Mouse (Mus musculus): Measurements from ENCODE around the gene Pomgnt1. TPM values are rescaled to one million over a fixed set of nuclear protein-coding genes. Genes with fewer than 3 reads are reported as not detected.
A peak's percentile ranks its signal among the peaks of the same experiment; 100 is the strongest.

Pomgnt1 gene
- total and polyA plus RNA-seq, 3 experiments, result 6.2 to 40.5 (median 37.2) TPM

GRCm38 (mm10) chr4:116143891-116144717 is 20.5 kb downstream of the Pomgnt1 start:
- Histone ChIP-seq H3K9me3 (replicated peaks) (peaks cover 5% of the 10 kb centered on the region), H3K27me3 (ENCODE audit: insufficient read depth, low read length) (peaks cover 39% of the 10 kb centered on the region), H3K4me1 (ENCODE audit: insufficient read depth, low read depth, low read length) (peaks cover 24% of the 10 kb centered on the region), H3K4me3 (ENCODE audit: low read depth, low read length) (peak overlapping the region; percentile 72), H3K36me3 (replicated peaks) (peaks cover 8% of the 10 kb centered on the region)
- TF ChIP-seq TAL1 (conservative IDR thresholded peaks at IDR 0.05; ENCODE audit: low read depth, low read length), result no peak
- no peak for TF ChIP-seq POLR2AphosphoS5 (IDR thresholded peaks at IDR 0.05; ENCODE audit: insufficient replicate concordance, low read depth, low read length)
- no peak for TF ChIP-seq CTCF (IDR thresholded peaks at IDR 0.05; ENCODE audit: low read depth, low read length)
- no peak for TF ChIP-seq GATA1 (IDR thresholded peaks at IDR 0.05; ENCODE audit: borderline replicate concordance, low read length)
- TF ChIP-seq GATA2 (IDR thresholded peaks at IDR 0.05; ENCODE audit: borderline replicate concordance, low read depth, low read length), result no peak
- ATAC-seq (ENCODE audit: extremely low read depth, insufficient number of reproducible peaks, low FRiP score, poor library complexity, severe bottlenecking) (no peak), DNase-seq (ENCODE audit: low spot score) (peak; percentile 44)

GRCm38 (mm10) chr4:116149812-116150155 is 26.1 kb downstream of the Pomgnt1 start:
- no peak; the same call in 1 of the 2 replicates for ATAC-seq (ENCODE audit: extremely low read depth, insufficient number of reproducible peaks, low FRiP score, poor library complexity, severe bottlenecking)
- Histone ChIP-seq H3K9me3 (replicated peaks) (peaks cover 5% of the 10 kb centered on the region), H3K4me1 (ENCODE audit: insufficient read depth, low read depth, low read length) (peaks cover 36% of the 10 kb centered on the region), H3K36me3 (replicated peaks) (peaks cover 36% of the 10 kb centered on the region), H3K4me3 (ENCODE audit: low read depth, low read length) (peak overlapping the region; percentile 85), H3K27me3 (ENCODE audit: insufficient read depth, low read length) (peaks cover 3% of the 10 kb centered on the region)
- TF ChIP-seq GATA1 (IDR thresholded peaks at IDR 0.05; ENCODE audit: borderline replicate concordance, low read length) (no peak), CTCF (IDR thresholded peaks at IDR 0.05; ENCODE audit: low read depth, low read length) (no peak), TAL1 (conservative IDR thresholded peaks at IDR 0.05; ENCODE audit: low read depth, low read length) (no peak), POLR2AphosphoS5 (IDR thresholded peaks at IDR 0.05; ENCODE audit: insufficient replicate concordance, low read depth, low read length) (no peak), GATA2 (IDR thresholded peaks at IDR 0.05; ENCODE audit: borderline replicate concordance, low read depth, low read length) (no peak)
- no peak for DNase-seq (ENCODE audit: low spot score)

- no peak for ATAC-seq (ENCODE audit: extremely low read depth, insufficient number of reproducible peaks, low FRiP score, poor library complexity, severe bottlenecking)
- peak; percentile 89 for DNase-seq (ENCODE audit: low spot score)
- no peaks in the 10 kb centered on the region for H3K27me3 ChIP-seq (ENCODE audit: insufficient read depth, low read length)
- peaks cover 33% of the 10 kb centered on the region for H3K4me1 ChIP-seq (ENCODE audit: insufficient read depth, low read depth, low read length)
- H3K4me3 ChIP-seq (ENCODE audit: low read depth, low read length), result peak overlapping the region; percentile 85
- peaks cover 41% of the 10 kb centered on the region for H3K36me3 ChIP-seq (replicated peaks)
- H3K9me3 ChIP-seq (replicated peaks), result peaks cover 5% of the 10 kb centered on the region
- TF ChIP-seq POLR2AphosphoS5 (IDR thresholded peaks at IDR 0.05; ENCODE audit: insufficient replicate concordance, low read depth, low read length) (no peak), CTCF (IDR thresholded peaks at IDR 0.05; ENCODE audit: low read depth, low read length) (no peak), TAL1 (conservative IDR thresholded peaks at IDR 0.05; ENCODE audit: low read depth, low read length) (no peak), GATA1 (IDR thresholded peaks at IDR 0.05; ENCODE audit: borderline replicate concordance, low read length) (no peak)
Observed at GRCm38 (mm10) chr4:116150156-116150861, 26.7 kb downstream of the Pomgnt1 start.

GRCm38 (mm10) chr4:116150862-116151221 is 27.2 kb downstream of the Pomgnt1 start:
- Histone ChIP-seq H3K9me3 (replicated peaks) (peaks cover 5% of the 10 kb centered on the region), H3K27me3 (ENCODE audit: insufficient read depth, low read length) (no peaks in the 10 kb centered on the region), H3K4me3 (ENCODE audit: low read depth, low read length) (peak overlapping the region; percentile 85), H3K36me3 (replicated peaks) (peaks cover 46% of the 10 kb centered on the region), H3K4me1 (ENCODE audit: insufficient read depth, low read depth, low read length) (peaks cover 33% of the 10 kb centered on the region)
- TF ChIP-seq POLR2AphosphoS5 (IDR thresholded peaks at IDR 0.05; ENCODE audit: insufficient replicate concordance, low read depth, low read length) (no peak), GATA1 (IDR thresholded peaks at IDR 0.05; ENCODE audit: borderline replicate concordance, low read length) (no peak), CTCF (IDR thresholded peaks at IDR 0.05; ENCODE audit: low read depth, low read length) (no peak), GATA2 (IDR thresholded peaks at IDR 0.05; ENCODE audit: borderline replicate concordance, low read depth, low read length) (no peak), TAL1 (conservative IDR thresholded peaks at IDR 0.05; ENCODE audit: low read depth, low read length) (no peak)
- DNase-seq (ENCODE audit: low spot score), result no peak
- no peak for ATAC-seq (ENCODE audit: extremely low read depth, insufficient number of reproducible peaks, low FRiP score, poor library complexity, severe bottlenecking)

GRCm38 (mm10) chr4:116151238-116151637 is 27.6 kb downstream of the Pomgnt1 start, which contains the start of gene Lurap1:
Gene Lurap1, minus strand, starts transcription at chr4:116151338.
- Histone ChIP-seq H3K4me1 (ENCODE audit: insufficient read depth, low read depth, low read length) (peaks cover 33% of the 10 kb centered on the region), H3K27me3 (ENCODE audit: insufficient read depth, low read length) (no peaks in the 10 kb centered on the region), H3K9me3 (replicated peaks) (peaks cover 5% of the 10 kb centered on the region), H3K4me3 (ENCODE audit: low read depth, low read length) (peak within 1 kb of the TSS; percentile 85), H3K36me3 (replicated peaks) (peaks cover 50% of the 10 kb centered on the region)
- ATAC-seq (ENCODE audit: extremely low read depth, insufficient number of reproducible peaks, low FRiP score, poor library complexity, severe bottlenecking) (no peak), DNase-seq (ENCODE audit: low spot score) (no peak)
- no peak for TF ChIP-seq GATA2 (IDR thresholded peaks at IDR 0.05; ENCODE audit: borderline replicate concordance, low read depth, low read length)
- TF ChIP-seq CTCF (IDR thresholded peaks at IDR 0.05; ENCODE audit: low read depth, low read length), result no peak
- TF ChIP-seq POLR2AphosphoS5 (IDR thresholded peaks at IDR 0.05; ENCODE audit: insufficient replicate concordance, low read depth, low read length), result no peak
- no peak for TF ChIP-seq GATA1 (IDR thresholded peaks at IDR 0.05; ENCODE audit: borderline replicate concordance, low read length)
- no peak for TF ChIP-seq TAL1 (conservative IDR thresholded peaks at IDR 0.05; ENCODE audit: low read depth, low read length)

- no peak for TF ChIP-seq GATA2 (IDR thresholded peaks at IDR 0.05; ENCODE audit: borderline replicate concordance, low read depth, low read length)
- no peak for TF ChIP-seq TAL1 (conservative IDR thresholded peaks at IDR 0.05; ENCODE audit: low read depth, low read length)
- H3K27me3 ChIP-seq (ENCODE audit: insufficient read depth, low read length), result no peaks in the 10 kb centered on the region
- H3K36me3 ChIP-seq (replicated peaks), result peaks cover 63% of the 10 kb centered on the region
- no peak overlapping the region for H3K4me3 ChIP-seq (ENCODE audit: low read depth, low read length)
- no peak for ATAC-seq (ENCODE audit: extremely low read depth, insufficient number of reproducible peaks, low FRiP score, poor library complexity, severe bottlenecking)
- DNase-seq (ENCODE audit: low spot score), result no peak
- peaks cover 33% of the 10 kb centered on the region for H3K4me1 ChIP-seq (ENCODE audit: insufficient read depth, low read depth, low read length)
- no peaks in the 10 kb centered on the region for H3K9me3 ChIP-seq (replicated peaks)
Observed at GRCm38 (mm10) chr4:116152702-116153101, 29.1 kb downstream of the Pomgnt1 start.

Measured in G1E (cell line).